Mouse (Mus musculus): ENCODE measurements around the gene Spink8. TPM values are rescaled to one million over a fixed set of nuclear protein-coding genes. Genes with fewer than 3 reads are reported as not detected.
A peak's percentile ranks its signal among the peaks of the same experiment; 100 is the strongest.

Spink8 gene
- total and polyA plus RNA-seq, 3 experiments = not detected

DNA sequence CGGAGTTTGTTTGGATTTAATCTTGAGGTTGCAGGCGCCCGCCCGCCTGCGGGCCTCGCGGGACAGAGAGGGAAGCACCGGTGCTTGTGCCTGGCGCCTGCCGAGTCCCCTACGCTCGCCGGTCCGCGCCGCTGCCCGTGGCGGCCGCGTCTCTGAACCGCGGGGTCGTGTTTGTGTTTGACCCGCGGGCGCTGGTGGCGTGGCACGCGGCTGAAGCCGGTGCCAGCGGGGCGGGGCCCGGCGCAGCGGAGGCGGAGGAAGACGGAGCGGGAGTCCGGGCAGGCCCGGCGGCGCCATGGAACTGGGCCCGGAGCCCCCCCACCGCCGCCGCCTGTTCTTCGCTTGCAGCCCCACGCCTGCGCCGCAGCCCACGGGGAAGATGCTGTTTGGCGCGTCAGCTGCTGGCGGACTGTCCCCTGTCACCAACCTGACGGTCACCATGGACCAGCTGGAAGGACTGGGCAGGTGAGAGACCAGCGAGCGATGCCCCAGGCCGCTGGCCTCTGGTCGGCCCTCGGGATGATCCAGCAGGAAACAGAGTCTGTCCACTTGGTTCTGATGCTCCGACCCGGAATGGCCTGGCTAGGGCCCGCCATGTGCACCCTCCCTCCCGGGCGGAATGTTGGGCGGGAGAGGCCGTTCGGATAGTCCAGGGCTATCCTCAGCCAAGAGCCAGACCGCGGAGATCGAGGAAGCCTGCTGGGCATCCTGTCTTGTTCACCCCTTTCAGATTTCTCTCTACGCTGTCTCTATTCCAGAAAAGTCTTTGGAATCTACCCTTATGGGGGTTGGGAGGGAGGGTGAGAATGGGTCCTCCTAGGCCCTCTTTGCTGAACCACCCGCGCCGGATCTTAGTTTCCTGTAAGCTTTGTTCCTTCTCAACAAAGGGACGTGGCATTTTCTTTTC, 63.9 kb downstream of the Spink8 start (continued):
- TF ChIP-seq UBTF (IDR thresholded peaks at IDR 0.05; ENCODE audit: borderline replicate concordance, insufficient read depth, low read depth, low read length) (0 out of 2 replicates have a peak, but pooled peaks have one; percentile 59), EP300 (IDR thresholded peaks at IDR 0.05; ENCODE audit: low read depth in 1 of 2, low read length in 2 of 2) (no peak), USF2 (IDR thresholded peaks at IDR 0.05; ENCODE audit: borderline replicate concordance in 1 of 2, insufficient read depth in 1 of 2, low read depth in 1 of 2, low read length in 2 of 2) (no peak)

Other genes starting within 250 kb of the Spink8 start
- gene Fbxw15, start 244.0 kb upstream of the Spink8 start, total RNA-seq (2012; rRNA removed) = not detected in 2 replicates
- gene Fbxw15, start 244.0 kb upstream of the Spink8 start, polyA plus RNA-seq (2012; ENCODE audit: insufficient read depth in 1 of 2, insufficient read length in 2 of 2, low read depth in 1 of 2, low replicate concordance in 2 of 2, missing spikeins in 1 of 2) = not detected
- not detected in 2 replicates for gene Fbxw24, start 186.2 kb upstream of the Spink8 start, total RNA-seq (2012; rRNA removed)
- gene Fbxw24, start 186.2 kb upstream of the Spink8 start, polyA plus RNA-seq (2012; ENCODE audit: insufficient read depth in 1 of 2, insufficient read length in 2 of 2, low read depth in 1 of 2, low replicate concordance in 2 of 2, missing spikeins in 1 of 2) = not detected
- gene Fbxw25, start 147.6 kb upstream of the Spink8 start, total RNA-seq (2012; rRNA removed) = not detected in 2 replicates
- not detected for gene Fbxw25, start 147.6 kb upstream of the Spink8 start, polyA plus RNA-seq (2012; ENCODE audit: insufficient read depth in 1 of 2, insufficient read length in 2 of 2, low read depth in 1 of 2, low replicate concordance in 2 of 2, missing spikeins in 1 of 2)
- not detected in 2 replicates for gene Fbxw18, start 109.6 kb upstream of the Spink8 start, total RNA-seq (2012; rRNA removed)
- not detected for gene Fbxw18, start 109.6 kb upstream of the Spink8 start, polyA plus RNA-seq (2012; ENCODE audit: insufficient read depth in 1 of 2, insufficient read length in 2 of 2, low read depth in 1 of 2, low replicate concordance in 2 of 2, missing spikeins in 1 of 2)
- gene Fbxw26, start 66.2 kb upstream of the Spink8 start, total RNA-seq (2012; rRNA removed) = not detected in 2 replicates
- not detected for gene Fbxw26, start 66.2 kb upstream of the Spink8 start, polyA plus RNA-seq (2012; ENCODE audit: insufficient read depth in 1 of 2, insufficient read length in 2 of 2, low read depth in 1 of 2, low replicate concordance in 2 of 2, missing spikeins in 1 of 2)
- gene Fbxw27, start 21.6 kb upstream of the Spink8 start, total RNA-seq (2012; rRNA removed) = not detected in 2 replicates
- gene Fbxw27, start 21.6 kb upstream of the Spink8 start, polyA plus RNA-seq (2012; ENCODE audit: insufficient read depth in 1 of 2, insufficient read length in 2 of 2, low read depth in 1 of 2, low replicate concordance in 2 of 2, missing spikeins in 1 of 2) = not detected
- 75.9 and 98.2 TPM in 2 replicates for gene Nme6, start 20.5 kb downstream of the Spink8 start, total RNA-seq (2012; rRNA removed)
- gene Nme6, start 20.5 kb downstream of the Spink8 start, polyA plus RNA-seq (2012; ENCODE audit: insufficient read depth in 1 of 2, insufficient read length in 2 of 2, low read depth in 1 of 2, low replicate concordance in 2 of 2, missing spikeins in 1 of 2) = 10 to 100 TPM in 1 of 2 experiments, not detected in 1; 84.1 TPM
- not detected in 2 replicates for gene Camp, start 37.3 kb downstream of the Spink8 start, total RNA-seq (2012; rRNA removed)
- gene Camp, start 37.3 kb downstream of the Spink8 start, polyA plus RNA-seq (2012; ENCODE audit: insufficient read depth in 1 of 2, insufficient read length in 2 of 2, low read depth in 1 of 2, low replicate concordance in 2 of 2, missing spikeins in 1 of 2) = under 1 TPM in 1 of 2 experiments, not detected in 1; 0.13 TPM
- gene Cdc25a, start 63.3 kb downstream of the Spink8 start, total RNA-seq (2012; rRNA removed) = 50.6 and 67.4 TPM in 2 replicates
- 10 to 100 TPM; 67.2 to 79.4 TPM for gene Cdc25a, start 63.3 kb downstream of the Spink8 start, polyA plus RNA-seq (2012; ENCODE audit: insufficient read depth in 1 of 2, insufficient read length in 2 of 2, low read depth in 1 of 2, low replicate concordance in 2 of 2, missing spikeins in 1 of 2)
- gene Map4, start 119.2 kb downstream of the Spink8 start, total RNA-seq (2012; rRNA removed) = 14.5 and 20.7 TPM in 2 replicates
- gene Map4, start 119.2 kb downstream of the Spink8 start, polyA plus RNA-seq (2012; ENCODE audit: insufficient read depth in 1 of 2, insufficient read length in 2 of 2, low read depth in 1 of 2, low replicate concordance in 2 of 2, missing spikeins in 1 of 2) = 10 to 100 TPM in 1 of 2 experiments, not detected in 1; 47.8 TPM

Measured in MEL (cell line).